Mouse (Mus musculus) liver, embryonic 14.5 days (tissue): ENCODE measurements at regions not wholly inside any gene's neighbourhood (a gene's known extent, or its start where the extent isn't known, plus 50 kb on each side); places are given as distances from the start of the nearest gene placed in this dataset.
A peak's percentile ranks its signal among the peaks of the same experiment; 100 is the strongest.

Source experiments
- ATAC-seq: fragments of 200-750 bp; cut with Nextera tagmentation; 2 replicates; pipeline ENCODE4 v1.8.0; 2017; ENCODE audit warnings: moderate number of reproducible peaks, mild to moderate bottlenecking, moderate library complexity; ENCODE audit not compliant: insufficient read depth
- DNase-seq, 3 experiments: peaks; one replicate each; pipeline ENCODE4 v3.0.0-alpha.2; 2012 to 2013; ENCODE audit warnings: low read depth in 3 of 3, low spot score in 3 of 3
- H3K27ac ChIP-seq: fragments of 300-500 bp; sonication (generic); 2 replicates; pipeline ENCODE4 v1.5.1; 2014; ENCODE audit warnings: moderate library complexity, mild to moderate bottlenecking, control low read depth, inconsistent platforms
- H3K27me3 ChIP-seq: fragments of 300-500 bp; sonication (generic); 2 replicates; pipeline ENCODE4 v1.6.1; 2014; ENCODE audit warnings: mild to moderate bottlenecking, low read length, moderate library complexity; ENCODE audit not compliant: control insufficient read depth, insufficient read depth
- H3K36me3 ChIP-seq: fragments of 300-500 bp; sonication (generic); replicated peaks from 2 replicates; pipeline ENCODE4 v1.6.1; 2014; ENCODE audit warnings: low read depth; ENCODE audit not compliant: control insufficient read depth, insufficient read depth
- H3K4me1 ChIP-seq, 2 experiments: fragments of 200-500 bp in 1 of 2; fragments of 300-500 bp in 1 of 2; sonication (generic) in 1 of 2; replicated peaks; 2 replicates each; pipeline ENCODE4 v1.6.1; 2012 to 2014; ENCODE audit warnings: antibody characterized with exemption in 1 of 2, inconsistent platforms in 1 of 2, low read length in 1 of 2; ENCODE audit not compliant: control insufficient read depth in 2 of 2, insufficient read depth in 2 of 2
- H3K4me2 ChIP-seq: fragments of 300-500 bp; sonication (generic); 2 replicates; pipeline ENCODE4 v1.6.1; 2014; ENCODE audit warnings: low read depth, mild to moderate bottlenecking, control low read depth, moderate library complexity
- H3K4me3 ChIP-seq, 2 experiments: fragments of 200-500 bp in 1 of 2; fragments of 300-500 bp in 1 of 2; sonication (generic) in 1 of 2; 2 replicates each; pipeline ENCODE4 v1.5.1; 2012 to 2014; ENCODE audit warnings: low read depth in 2 of 2, low read length in 2 of 2, mild to moderate bottlenecking in 2 of 2, control low read depth in 1 of 2, inconsistent platforms in 1 of 2, moderate library complexity in 1 of 2; ENCODE audit not compliant: insufficient read depth in 1 of 2
- H3K9ac ChIP-seq: fragments of 300-500 bp; sonication (generic); replicated peaks from 2 replicates; pipeline ENCODE4 v1.6.1; 2014; ENCODE audit warnings: mild to moderate bottlenecking, control low read depth, moderate library complexity
- H3K9me3 ChIP-seq: fragments of 300-500 bp; sonication (generic); 2 replicates; pipeline ENCODE4 v1.6.1; 2016; ENCODE audit warnings: low read length, mixed read lengths; ENCODE audit not compliant: control insufficient read depth
- CTCF ChIP-seq: IDR thresholded peaks from 2 replicates; pipeline ENCODE4 v1.5.1; 2016; ENCODE audit warnings: antibody characterized with exemption, low read depth, control low read depth
- EP300 ChIP-seq: IDR thresholded peaks from 2 replicates; pipeline ENCODE4 v1.6.1; 2016; ENCODE audit warnings: antibody characterized with exemption, low read depth
- WGBS: fragments of 180-500 bp; shearing (Covaris S2); extraction: QIAGEN DNeasy Blood & Tissue Kit; methylation state at CpG from one replicate; pipeline ENCODE4 v1.1.7; 2014; ENCODE audit not compliant: insufficient replicate concordance; 5-methylcytosine and 5-hydroxymethylcytosine counted together

- peak overlapping the region; percentile 58 for H3K27ac ChIP-seq
- TF ChIP-seq CTCF: no peak
- no peak for TF ChIP-seq EP300
- H3K4me1 ChIP-seq: peaks cover 11 to 18% of the 10 kb centered on the region in 2 experiments
- H3K27me3 ChIP-seq: no peaks in the 10 kb centered on the region
- DNase-seq: peak in 1 of 3 experiments; percentile 16
- peak overlapping the region; percentile 54 for H3K4me2 ChIP-seq
- 15% methylated on average over 1 of the region's 1 CpGs for WGBS
- no peaks in the 10 kb centered on the region for H3K9me3 ChIP-seq
- peak overlapping the region in 1 of 2 experiments; percentile 12; a peak in 1 of 4 replicates for H3K4me3 ChIP-seq
- H3K9ac ChIP-seq: 0 out of 2 replicates have a peak overlapping the region, but pooled peaks have one; percentile 20
- no peaks in the 10 kb centered on the region for H3K36me3 ChIP-seq
- ATAC-seq: peak; percentile 72; the same call in 1 of the 2 replicates
These were observed 88.2 kb downstream of the Tpra1 start for GRCm38 (mm10) chr6:88990300-88990685.

- TF ChIP-seq CTCF (no peak), EP300 (no peak)
- no peak overlapping the region for H3K9ac ChIP-seq
- 55% methylated on average over 3 of the region's 3 CpGs for WGBS
- H3K9me3 ChIP-seq: no peaks in the 10 kb centered on the region
- H3K4me1 ChIP-seq: peaks cover 7 to 9% of the 10 kb centered on the region in 2 experiments
- H3K4me2 ChIP-seq: no peak overlapping the region
- no peak overlapping the region for H3K4me3 ChIP-seq
- ATAC-seq: no peak
- no peak overlapping the region for H3K27ac ChIP-seq
- DNase-seq: no peak
- no peaks in the 10 kb centered on the region for H3K27me3 ChIP-seq
- no peaks in the 10 kb centered on the region for H3K36me3 ChIP-seq
These were observed 93.0 kb downstream of the Tpra1 start for GRCm38 (mm10) chr6:88995077-88995476.

GRCm38 (mm10) chr6:88998927-88999722, 97.1 kb downstream of the Tpra1 start:
- Histone ChIP-seq H3K9ac (no peak overlapping the region), H3K27me3 (no peaks in the 10 kb centered on the region), H3K9me3 (no peaks in the 10 kb centered on the region), H3K4me2 (no peak overlapping the region), H3K27ac (no peak overlapping the region), H3K4me1 (no peaks in the 10 kb centered on the region), H3K36me3 (no peaks in the 10 kb centered on the region), H3K4me3 (no peak overlapping the region)
- ATAC-seq (no peak), DNase-seq (no peak)
- 52% methylated on average over 3 of the region's 3 CpGs for WGBS
- TF ChIP-seq CTCF (no peak), EP300 (no peak)

- Histone ChIP-seq H3K4me1 (no peaks in the 10 kb centered on the region), H3K9me3 (no peaks in the 10 kb centered on the region), H3K9ac (no peak overlapping the region), H3K27me3 (no peaks in the 10 kb centered on the region), H3K27ac (no peak overlapping the region), H3K4me3 (no peak overlapping the region), H3K4me2 (no peak overlapping the region), H3K36me3 (no peaks in the 10 kb centered on the region)
- ATAC-seq (no peak), DNase-seq (no peak)
- TF ChIP-seq CTCF (no peak), EP300 (no peak)
- 42% methylated on average over 14 of the region's 14 CpGs for WGBS
These were observed 98.3 kb downstream of the Tpra1 start for GRCm38 (mm10) chr6:89000359-89000758.

GRCm38 (mm10) chr6:89003197-89003923, 101.3 kb downstream of the Tpra1 start:
- Histone ChIP-seq H3K27me3 (no peaks in the 10 kb centered on the region; the same call in 1 of the 2 replicates), H3K36me3 (no peaks in the 10 kb centered on the region), H3K27ac (no peak overlapping the region), H3K4me1 (no peaks in the 10 kb centered on the region), H3K4me3 (no peak overlapping the region), H3K4me2 (no peak overlapping the region), H3K9ac (no peak overlapping the region), H3K9me3 (no peaks in the 10 kb centered on the region)
- TF ChIP-seq EP300 (no peak), CTCF (no peak)
- WGBS: 37% methylated on average over 6 of the region's 6 CpGs
- DNase-seq (no peak), ATAC-seq (no peak)
